Mouse (Mus musculus): ENCODE results near the gene Rin3.

The Rin3 gene

GRCm38 (mm10) chr12:102340471-102340870, 57.6 kb downstream of the Rin3 start:
- no peak for DNase-seq

- no peak for DNase-seq
Measured at GRCm38 (mm10) chr12:102342147-102342546, 59.3 kb downstream of the Rin3 start.

- no peak for DNase-seq
Measured at GRCm38 (mm10) chr12:102342602-102343001, 59.8 kb downstream of the Rin3 start.

- DNase-seq: no peak
Measured at GRCm38 (mm10) chr12:102345031-102345815, 62.4 kb downstream of the Rin3 start.

- DNase-seq: peak; percentile 76
Measured at GRCm38 (mm10) chr12:102346507-102346906, 63.7 kb downstream of the Rin3 start.

- DNase-seq: no peak
Measured at GRCm38 (mm10) chr12:102348447-102348846, 65.6 kb downstream of the Rin3 start.

- DNase-seq: no peak
Measured at GRCm38 (mm10) chr12:102350997-102351396, 68.1 kb downstream of the Rin3 start.

GRCm38 (mm10) chr12:102354126-102354984, 71.5 kb downstream of the Rin3 start:
- peak; percentile 16 for DNase-seq

GRCm38 (mm10) chr12:102355784-102356183, 72.9 kb downstream of the Rin3 start:
- DNase-seq: no peak

- DNase-seq: no peak
Measured at GRCm38 (mm10) chr12:102356781-102357180, 73.9 kb downstream of the Rin3 start.

GRCm38 (mm10) chr12:102359390-102359789, 76.5 kb downstream of the Rin3 start:
- no peak for DNase-seq

GRCm38 (mm10) chr12:102361189-102362161, 78.6 kb downstream of the Rin3 start:
- no peak for DNase-seq

GRCm38 (mm10) chr12:102365016-102365415, 82.2 kb downstream of the Rin3 start:
- DNase-seq: no peak

GRCm38 (mm10) chr12:102366126-102366816, 83.4 kb downstream of the Rin3 start:
- DNase-seq: no peak

- DNase-seq: peak; percentile 35
Measured at GRCm38 (mm10) chr12:102367075-102367474, 84.2 kb downstream of the Rin3 start.

GRCm38 (mm10) chr12:102368066-102368465, 85.2 kb downstream of the Rin3 start:
- peak; percentile 65 for DNase-seq

GRCm38 (mm10) chr12:102368556-102368955, 85.7 kb downstream of the Rin3 start:
- no peak for DNase-seq

GRCm38 (mm10) chr12:102369488-102370235, 86.8 kb downstream of the Rin3 start:
- DNase-seq: peak; percentile 13

- no peak for DNase-seq
Measured at GRCm38 (mm10) chr12:102370931-102371500, 88.2 kb downstream of the Rin3 start.

- DNase-seq: no peak
Measured at GRCm38 (mm10) chr12:102372322-102372721, 89.5 kb downstream of the Rin3 start.

GRCm38 (mm10) chr12:102382180-102382579, 99.3 kb downstream of the Rin3 start:
- no peak for DNase-seq
